Mouse (Mus musculus) right cerebral cortex, postnatal 4 days (tissue): ENCODE measurements around the gene Mapk9.

Experiments
- DNase-seq: peaks from one replicate; pipeline ENCODE4 v3.0.0-alpha.2; 2022

Gene Mapk9

GRCm38 (mm10) chr11:49841886-49842285, 4.7 kb upstream of the Mapk9 start:
- no peak for DNase-seq

- DNase-seq = no peak
Measured at GRCm38 (mm10) chr11:49842718-49843117, 3.8 kb upstream of the Mapk9 start.

DNA sequence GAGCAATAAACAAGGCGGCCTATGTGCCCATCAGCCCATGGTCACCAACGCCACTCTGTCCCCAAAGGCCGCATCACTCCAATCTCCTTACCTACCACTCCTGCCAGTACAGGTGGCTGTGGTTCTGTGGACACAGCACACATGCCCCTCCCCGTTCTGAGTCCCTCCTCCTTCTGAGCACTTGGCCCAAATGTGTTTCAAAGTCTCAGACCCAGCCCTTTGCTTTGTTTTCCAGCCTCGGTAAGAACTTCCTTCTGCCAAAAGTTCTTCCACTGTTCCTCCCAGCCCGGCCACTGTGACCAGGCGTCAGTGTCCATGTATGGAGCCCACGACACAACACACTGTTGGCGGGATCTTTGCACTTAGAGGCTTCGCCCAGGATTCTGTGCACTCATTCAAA, 2.2 kb upstream of the Mapk9 start:
- no peak for DNase-seq

DNA sequence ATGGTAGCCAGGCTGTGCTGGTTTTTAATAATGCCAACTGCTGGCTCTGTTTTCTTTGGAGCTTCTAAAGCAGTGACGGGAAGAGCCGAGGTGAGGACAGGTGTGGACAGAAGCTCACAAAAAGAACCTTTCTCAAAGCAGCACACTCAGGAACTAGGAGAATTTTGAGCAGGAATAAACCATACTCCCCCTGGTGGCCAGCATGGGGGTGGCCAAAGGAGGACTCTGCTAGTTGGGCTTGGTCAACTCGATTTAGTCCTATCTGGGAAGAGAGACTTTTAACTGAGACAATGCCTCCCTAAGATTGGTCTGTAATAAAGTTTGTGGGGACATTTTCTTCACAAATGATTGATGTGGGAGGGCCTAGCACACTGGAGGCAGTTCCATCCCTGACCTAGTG, 1.6 kb upstream of the Mapk9 start:
- peak; percentile 59 for DNase-seq

- no peak for DNase-seq
Measured at GRCm38 (mm10) chr11:49845958-49846357, 593 bp upstream of the Mapk9 start.

GRCm38 (mm10) chr11:49847071-49847810, 690 bp downstream of the Mapk9 start:
- no peak for DNase-seq

- DNase-seq = no peak
Measured at GRCm38 (mm10) chr11:49847811-49848078, 1.2 kb downstream of the Mapk9 start.

DNA sequence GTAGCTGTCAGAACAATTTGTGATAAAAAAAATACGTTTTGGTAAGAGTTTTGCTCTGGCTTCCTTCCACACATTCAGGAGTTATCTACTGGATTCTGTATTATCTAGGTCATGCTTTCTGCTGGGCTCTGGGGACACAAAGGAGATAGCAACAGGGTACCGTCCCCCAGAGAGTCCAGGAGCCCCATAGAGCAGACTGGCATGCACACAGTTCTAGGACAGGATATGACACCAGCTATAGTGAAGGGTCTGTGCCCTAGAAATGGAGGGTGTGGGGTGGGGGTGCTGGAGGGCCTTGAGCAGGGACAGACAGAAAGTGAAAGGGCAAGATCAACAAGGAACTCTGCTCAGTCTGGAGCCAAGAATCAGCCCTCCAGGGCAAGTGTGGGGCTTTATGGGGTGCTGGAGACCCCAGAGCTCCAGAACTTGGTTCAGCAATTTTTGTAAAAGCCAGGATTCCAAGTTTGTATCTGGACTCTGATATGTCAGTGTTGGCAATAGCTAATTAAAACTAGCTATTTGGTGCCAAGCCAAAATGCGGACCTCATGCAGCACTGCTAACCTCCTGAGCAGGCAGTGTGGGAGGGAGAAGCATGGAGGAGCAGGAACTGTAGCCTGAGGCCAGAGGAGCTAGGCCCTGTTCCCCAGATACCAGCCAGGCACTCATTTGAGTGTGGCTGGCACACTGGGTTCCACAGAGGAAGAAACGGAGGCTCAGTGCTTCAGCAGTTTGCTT, 1.7 kb downstream of the Mapk9 start:
- no peak for DNase-seq

DNA sequence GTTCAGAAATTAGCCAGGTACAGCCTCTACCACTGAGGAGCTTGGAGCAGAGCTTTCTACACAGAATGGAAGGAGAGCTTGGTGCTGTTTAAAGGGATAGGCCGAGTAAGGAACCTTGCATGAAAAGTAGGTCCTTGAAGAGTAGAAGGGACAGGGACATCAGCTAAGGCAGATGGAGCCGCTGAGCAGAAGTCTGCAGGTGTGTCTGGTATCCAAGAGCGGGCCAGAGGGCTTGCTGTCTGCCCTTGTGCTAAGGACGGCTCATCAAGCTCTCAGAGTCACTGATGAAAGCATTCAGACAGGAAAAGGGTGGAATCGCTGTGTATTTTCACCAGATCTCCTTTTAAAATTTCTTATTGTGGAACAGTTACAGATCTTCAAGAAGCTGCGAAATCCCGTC, 3.8 kb downstream of the Mapk9 start:
- no peak for DNase-seq

DNA sequence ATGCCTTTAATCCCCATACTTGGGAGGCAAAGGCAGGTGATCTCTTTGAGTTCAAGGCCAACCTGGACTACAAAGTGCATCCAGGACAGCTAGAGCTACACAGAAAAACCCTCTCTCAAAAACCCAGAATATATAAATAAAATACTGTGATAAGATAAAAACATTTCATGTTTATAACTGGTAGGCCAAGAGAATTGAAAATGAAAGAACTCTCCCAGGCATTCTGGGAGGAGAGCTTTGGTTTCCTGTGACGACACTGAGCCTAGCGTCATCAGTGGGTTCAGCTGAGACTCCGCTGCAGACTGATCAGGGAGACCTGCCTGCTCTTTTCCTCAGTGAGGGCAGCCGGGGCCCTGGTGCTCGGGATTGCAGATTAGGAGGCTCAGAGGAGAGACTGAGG, 8.6 kb downstream of the Mapk9 start:
- DNase-seq = no peak

GRCm38 (mm10) chr11:49861139-49861538, 14.6 kb downstream of the Mapk9 start:
- no peak for DNase-seq

DNA sequence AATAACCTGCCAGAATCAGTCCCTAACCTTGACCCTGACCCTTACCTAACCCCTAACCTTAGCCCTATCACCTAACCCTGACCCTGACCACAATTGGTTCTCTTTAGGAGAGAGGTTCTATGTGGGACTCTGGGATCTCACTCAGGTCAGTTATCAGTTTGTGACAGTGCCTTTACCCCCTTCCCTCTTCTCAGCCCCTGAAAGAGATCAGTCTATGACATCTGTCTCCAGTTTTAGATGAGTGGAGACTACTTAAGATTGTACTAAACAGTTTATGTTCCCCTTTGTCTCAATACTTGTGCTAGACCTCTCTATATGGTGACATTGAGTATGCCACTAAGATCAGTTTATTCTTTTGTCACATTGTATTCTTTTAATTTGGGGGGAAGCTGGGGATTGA, 17.4 kb downstream of the Mapk9 start:
- DNase-seq = no peak

DNA sequence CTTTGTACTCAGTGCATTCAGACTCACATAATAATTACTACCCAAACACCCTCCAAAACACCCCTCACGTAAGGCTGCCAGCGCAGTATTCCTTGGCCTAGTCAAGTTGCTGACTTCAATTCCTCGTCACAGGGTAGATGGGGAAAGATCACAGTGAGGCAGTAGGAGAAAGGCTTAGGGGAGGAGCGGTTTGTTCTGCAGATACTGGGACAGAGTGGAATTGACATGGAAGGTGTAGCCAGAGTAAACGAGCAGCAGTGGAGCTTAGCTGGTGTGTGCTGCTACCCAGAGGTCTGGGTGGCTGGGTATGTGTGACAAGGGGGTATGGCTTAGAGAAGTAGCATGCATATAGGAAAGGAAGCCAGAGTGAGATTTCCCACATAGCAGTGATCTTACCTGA, 20.8 kb downstream of the Mapk9 start:
- DNase-seq = no peak

DNA sequence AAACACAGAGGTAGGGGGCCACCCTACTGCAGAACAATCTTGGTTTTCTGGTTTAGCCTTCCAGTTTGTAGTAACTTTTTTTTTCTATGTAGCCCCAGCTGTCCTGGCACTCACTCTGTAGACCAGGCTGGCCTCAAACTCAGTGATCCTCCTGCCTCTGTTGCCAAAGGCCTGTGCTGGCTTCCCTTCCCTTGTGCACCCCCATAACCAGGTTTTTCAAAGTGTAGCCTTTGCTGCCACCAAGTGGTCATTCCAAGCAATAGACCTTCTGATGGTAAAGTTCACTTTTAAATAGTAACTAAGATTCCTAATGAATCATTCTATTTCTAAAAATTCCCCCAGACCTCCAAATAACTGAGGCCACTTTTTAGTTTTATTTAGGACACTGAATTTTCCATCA, 23.2 kb downstream of the Mapk9 start:
- DNase-seq = no peak

GRCm38 (mm10) chr11:49871914-49872313, 25.4 kb downstream of the Mapk9 start:
- DNase-seq = peak; percentile 47

GRCm38 (mm10) chr11:49872779-49873178, 26.2 kb downstream of the Mapk9 start:
- no peak for DNase-seq

DNA sequence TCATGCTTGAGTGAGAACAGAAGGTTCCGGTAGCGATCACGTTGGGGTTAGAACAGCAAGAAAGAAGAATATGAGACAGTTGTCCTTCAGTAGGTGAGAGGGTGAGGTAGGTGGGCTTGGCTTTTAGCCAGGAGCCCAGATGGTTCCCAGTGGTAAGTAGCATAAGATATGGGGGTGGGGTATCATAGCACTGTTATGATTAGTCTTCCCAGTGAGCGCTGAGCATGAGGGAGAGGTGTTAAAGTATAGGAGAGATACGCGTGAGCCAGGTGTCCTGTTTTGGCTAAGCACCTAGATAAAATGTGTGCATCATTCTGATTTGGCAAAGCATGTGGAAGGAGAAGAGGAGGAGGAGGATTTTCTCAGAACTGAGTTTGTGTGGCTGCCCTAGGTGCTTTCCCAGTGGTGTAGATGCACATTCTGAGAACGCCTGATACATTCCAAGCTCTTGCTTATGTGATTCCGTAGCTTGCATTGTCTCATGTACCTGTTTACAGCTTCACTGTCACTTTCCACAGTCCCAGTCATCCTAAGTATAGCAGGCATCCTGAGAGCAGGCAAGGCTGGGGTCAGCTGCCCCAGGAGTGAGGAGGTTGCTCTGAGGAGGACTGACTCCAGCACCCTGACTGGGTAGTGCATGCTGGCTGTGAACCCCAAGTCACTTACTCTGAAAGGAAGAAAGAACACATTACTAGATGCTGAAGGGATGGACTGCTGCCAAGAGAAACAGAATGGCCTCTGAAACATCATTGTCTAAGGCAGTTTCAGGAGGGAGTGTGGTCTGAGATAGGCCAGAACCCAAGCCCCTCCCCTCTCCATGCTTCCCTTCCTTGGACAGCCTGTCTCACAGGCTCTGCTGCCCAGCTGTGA, 30.6 kb downstream of the Mapk9 start:
- DNase-seq = no peak

GRCm38 (mm10) chr11:49879950-49880642, 33.5 kb downstream of the Mapk9 start:
- no peak for DNase-seq

DNA sequence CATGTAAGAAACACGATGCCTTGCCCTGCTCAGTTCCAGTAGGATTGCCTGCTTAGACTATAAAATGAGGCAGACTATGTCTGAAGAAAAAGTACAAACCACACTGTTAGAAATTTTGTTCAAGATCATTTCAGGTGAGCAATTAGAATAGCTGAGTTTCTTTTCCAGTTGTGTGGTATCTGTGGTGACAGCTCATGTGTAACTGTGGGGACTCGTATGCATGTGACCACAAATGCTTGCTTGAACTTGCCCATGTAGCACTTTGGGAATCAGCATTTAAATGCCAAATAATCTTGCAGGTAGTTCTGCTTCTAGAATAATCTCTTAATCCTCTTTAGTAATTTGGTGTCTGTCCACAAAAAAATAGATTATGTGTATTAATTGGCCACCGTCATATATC, 36.8 kb downstream of the Mapk9 start:
- DNase-seq = no peak

DNA sequence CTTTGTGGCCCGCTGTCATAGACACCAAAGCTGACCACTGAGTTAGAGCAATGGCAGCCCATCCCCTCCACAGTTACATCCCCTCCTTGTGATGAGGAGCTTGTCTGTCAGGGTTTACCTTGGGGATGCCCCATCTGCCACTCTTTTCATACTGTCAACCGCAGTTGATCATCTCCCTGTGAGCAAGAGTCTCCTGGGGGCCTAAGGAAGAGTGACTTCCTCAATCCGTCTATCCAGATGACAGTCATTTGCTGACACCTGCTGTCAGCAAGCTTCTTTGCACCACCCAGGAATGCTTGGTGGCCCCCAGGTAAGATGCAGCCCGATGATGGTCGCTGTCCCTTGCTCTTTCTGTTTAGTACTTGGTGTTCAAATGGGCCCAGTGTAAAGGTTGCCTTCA, 41.9 kb downstream of the Mapk9 start:
- DNase-seq = no peak

DNA sequence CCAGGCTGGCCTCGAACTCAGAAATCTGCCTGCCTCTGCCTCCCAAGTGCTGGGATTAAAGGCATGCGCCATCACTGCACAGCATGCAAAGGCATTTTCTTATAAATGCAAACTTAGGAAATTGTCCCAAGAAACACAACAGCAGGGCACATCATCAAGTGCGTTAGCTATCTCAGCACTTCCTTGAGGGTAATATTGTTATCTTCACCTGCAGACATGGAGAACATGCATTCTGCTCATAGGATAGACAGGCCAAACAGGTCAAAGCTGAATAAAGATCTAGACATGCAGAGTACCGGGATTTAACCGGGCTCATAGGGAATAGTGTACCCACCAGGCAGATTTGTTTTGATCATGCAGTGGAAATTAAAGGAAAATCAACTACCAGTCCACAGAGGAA, 45.4 kb downstream of the Mapk9 start:
- no peak for DNase-seq

GRCm38 (mm10) chr11:49893806-49894205, 47.3 kb downstream of the Mapk9 start:
- no peak for DNase-seq

DNA sequence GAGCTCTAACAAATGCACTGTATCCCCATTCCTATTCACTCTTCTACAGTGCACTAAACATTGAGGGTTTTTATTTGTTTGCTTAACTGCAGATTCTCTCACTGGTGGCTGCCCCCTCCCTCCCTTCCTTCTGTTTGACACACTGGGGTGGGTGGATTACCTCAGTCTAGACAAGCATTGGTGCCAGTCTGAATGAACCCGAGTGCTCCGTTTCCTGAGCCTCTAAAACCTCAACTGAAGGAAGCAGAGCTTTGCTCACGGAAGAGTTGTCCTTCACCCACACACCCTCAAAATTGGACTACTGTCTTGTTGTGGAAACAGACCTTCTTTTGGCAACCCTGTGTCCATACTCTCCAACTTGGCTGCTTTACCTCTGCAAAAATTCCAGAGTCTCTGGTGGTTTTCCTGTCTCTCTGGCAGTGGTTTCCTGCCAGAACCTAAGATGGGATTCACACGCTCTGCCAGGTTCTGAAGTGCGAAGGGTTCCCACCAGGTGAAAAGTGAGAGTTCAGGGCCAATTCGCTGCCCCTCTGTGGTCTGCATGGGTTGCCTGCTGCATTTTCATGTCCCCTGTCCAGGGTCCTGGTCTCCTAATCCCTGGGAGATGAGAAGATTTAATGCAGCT, 49.5 kb downstream of the Mapk9 start:
- no peak for DNase-seq
